Mouse (Mus musculus) heart, embryonic 14.5 days (tissue): ENCODE results near the gene Nacad. TPM values are rescaled to one million over a fixed set of nuclear protein-coding genes. Genes with fewer than 3 reads are reported as not detected.

ENCODE experiments used
- ATAC-seq: fragments of 200-750 bp; cut with Nextera tagmentation; 2 replicates; pipeline ENCODE4 v1.8.0; 2017; ENCODE audit warnings: low read depth, moderate TSS enrichment; ENCODE audit not compliant: insufficient number of reproducible peaks, insufficient read depth, low FRiP score
- H3K27ac ChIP-seq, 2 experiments: fragments of 200-500 bp in 1 of 2; fragments of 300-500 bp in 1 of 2; sonication (generic) in 1 of 2; replicated peaks in 1 of 2; 2 replicates each; pipeline ENCODE4 v1.5.1; 2012 to 2014; ENCODE audit warnings: low read depth in 2 of 2, low read length in 2 of 2, control low read depth in 1 of 2, mild to moderate bottlenecking in 1 of 2, mixed read lengths in 1 of 2; ENCODE audit not compliant: control insufficient read depth in 1 of 2, insufficient read depth in 1 of 2
- H3K27me3 ChIP-seq: fragments of 300-500 bp; sonication (generic); 2 replicates; pipeline ENCODE4 v1.6.1; 2014; ENCODE audit warnings: mild to moderate bottlenecking, low read length, control low read depth; ENCODE audit not compliant: control insufficient read depth, insufficient read depth
- H3K36me3 ChIP-seq: fragments of 300-500 bp; sonication (generic); 2 replicates; pipeline ENCODE4 v1.6.1; 2014; ENCODE audit warnings: mild to moderate bottlenecking, control low read depth, low read length, mixed read lengths; ENCODE audit not compliant: control insufficient read depth, insufficient read depth
- H3K4me1 ChIP-seq, 2 experiments: fragments of 200-500 bp in 1 of 2; fragments of 300-500 bp in 1 of 2; sonication (generic) in 1 of 2; 2 replicates each; pipeline ENCODE4 v1.6.1; 2012 to 2014; ENCODE audit warnings: low read length in 2 of 2, control low read depth in 1 of 2, mixed read lengths in 1 of 2; ENCODE audit not compliant: control insufficient read depth in 2 of 2, insufficient read depth in 2 of 2
- H3K4me2 ChIP-seq: fragments of 300-500 bp; sonication (generic); 2 replicates; pipeline ENCODE4 v1.6.1; 2014; ENCODE audit warnings: mild to moderate bottlenecking, low read length
- H3K4me3 ChIP-seq, 2 experiments: fragments of 200-500 bp in 1 of 2; fragments of 300-500 bp in 1 of 2; sonication (generic) in 1 of 2; 2 replicates each; pipeline ENCODE4 v1.5.1; 2012 to 2014; ENCODE audit warnings: low read length in 2 of 2, mild to moderate bottlenecking in 2 of 2, control low read depth in 1 of 2, low read depth in 1 of 2, moderate library complexity in 1 of 2; ENCODE audit not compliant: control insufficient read depth in 1 of 2, insufficient read depth in 1 of 2
- H3K9ac ChIP-seq: fragments of 300-500 bp; sonication (generic); 2 replicates; pipeline ENCODE4 v1.6.1; 2014; ENCODE audit warnings: mild to moderate bottlenecking, low read length
- H3K9me3 ChIP-seq: fragments of 300-500 bp; sonication (generic); 2 replicates; pipeline ENCODE4 v1.6.1; 2016; ENCODE audit warnings: low read length, control low read depth; ENCODE audit not compliant: control insufficient read depth
- WGBS: fragments of 180-500 bp; shearing (Covaris S2); extraction: QIAGEN DNeasy Blood & Tissue Kit; methylation state at CpG from one replicate; pipeline ENCODE4 v1.1.7; 2014; 5-methylcytosine and 5-hydroxymethylcytosine counted together
- polyA plus RNA-seq: library from polyadenylated mRNA; unstranded; fragments of >200 nt; fragmentation: Nextera tagmentation; extraction: Ambion mirVana; gene quantifications from 2 replicates; pipeline ENCODE4 v1.2.1, GENCODE M21; 2014

The Nacad gene
- polyA plus RNA-seq, 1 experiment from 2014 or later, result 0.86 TPM

DNA sequence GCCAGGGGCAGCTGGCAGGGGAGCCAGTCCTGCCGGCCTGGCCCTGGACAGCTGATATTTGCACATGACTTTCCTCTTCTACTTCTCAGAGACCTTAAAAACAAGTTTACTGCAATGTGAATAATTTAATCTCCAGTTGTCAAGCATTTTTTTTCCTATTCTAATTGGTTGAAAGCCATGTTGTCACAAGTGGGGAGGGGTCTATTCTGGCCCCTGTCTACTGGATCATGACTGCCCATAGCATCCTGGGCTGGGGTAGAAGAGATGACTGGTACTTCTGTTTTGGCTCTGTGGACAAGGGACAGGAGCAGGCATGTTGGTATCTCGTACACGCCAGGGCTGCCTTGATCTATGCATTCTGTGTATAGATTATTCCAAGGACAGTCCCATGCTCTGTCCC lies 9.2 kb downstream of the Nacad start:
- no peak overlapping the region for H3K4me3 ChIP-seq
- H3K9ac ChIP-seq, result no peak overlapping the region
- no peak overlapping the region for H3K4me2 ChIP-seq
- peaks cover 71% of the 10 kb centered on the region for H3K36me3 ChIP-seq
- 85% methylated on average over 3 of the region's 3 CpGs for WGBS
- no peak for ATAC-seq
- no peak overlapping the region for H3K27ac ChIP-seq
- H3K27me3 ChIP-seq, result peaks cover 29% of the 10 kb centered on the region
- H3K4me1 ChIP-seq, result peaks cover 30 to 36% of the 10 kb centered on the region in 2 experiments
- H3K9me3 ChIP-seq, result no peaks in the 10 kb centered on the region

DNA sequence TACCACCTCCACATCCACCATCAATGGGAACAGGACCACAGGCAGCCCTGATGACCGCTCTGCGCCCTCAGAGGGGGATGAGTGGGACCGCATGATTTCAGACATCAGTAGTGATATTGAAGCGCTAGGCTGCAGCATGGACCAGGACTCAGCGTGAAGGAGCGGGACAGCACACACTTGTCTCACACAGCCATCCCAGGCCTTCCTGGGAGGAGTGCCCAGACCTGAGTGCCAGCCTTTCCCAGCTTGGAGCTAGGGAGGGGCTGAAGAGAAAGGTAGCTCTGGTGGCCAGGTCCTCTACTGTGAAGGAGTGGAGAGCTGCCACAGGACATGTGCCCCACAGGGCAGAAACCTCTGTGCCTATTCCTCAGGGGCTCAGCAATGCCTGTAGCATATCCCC lies 9.6 kb downstream of the Nacad start:
- H3K4me1 ChIP-seq, result peaks cover 30 to 36% of the 10 kb centered on the region in 2 experiments
- H3K36me3 ChIP-seq, result peaks cover 75% of the 10 kb centered on the region
- no peaks in the 10 kb centered on the region for H3K9me3 ChIP-seq

DNA sequence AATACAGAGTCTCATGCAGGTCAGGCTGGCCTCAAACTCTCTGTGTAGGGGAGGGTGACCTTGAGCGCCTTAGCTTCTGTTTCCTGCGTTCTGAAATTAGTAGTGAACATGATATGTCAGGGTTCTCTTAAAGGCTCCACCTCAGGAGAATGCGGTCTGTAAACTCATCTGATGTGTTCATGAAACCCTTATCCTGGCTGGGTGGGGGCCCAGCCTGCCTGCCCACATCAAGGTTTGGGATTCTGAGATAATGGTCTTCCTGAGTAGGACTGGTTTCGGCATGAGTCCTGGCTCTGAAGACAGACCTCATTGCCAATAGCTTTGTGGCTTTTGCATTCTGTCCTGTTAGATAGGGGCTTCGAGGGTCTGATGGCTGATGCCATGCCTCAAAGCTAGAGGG lies 10.5 kb downstream of the Nacad start:
- no peaks in the 10 kb centered on the region for H3K9me3 ChIP-seq
- no peak for ATAC-seq
- H3K27me3 ChIP-seq, result peaks cover 16% of the 10 kb centered on the region
- no peak overlapping the region; a peak in 1 of 4 replicates for H3K27ac ChIP-seq
- H3K9ac ChIP-seq, result no peak overlapping the region
- peaks cover 30 to 36% of the 10 kb centered on the region in 2 experiments for H3K4me1 ChIP-seq
- 56% methylated on average over 5 of the region's 5 CpGs for WGBS
- H3K4me3 ChIP-seq, result no peak overlapping the region
- peaks cover 84% of the 10 kb centered on the region for H3K36me3 ChIP-seq
- no peak overlapping the region for H3K4me2 ChIP-seq

More for the DNA sequence above, 9.6 kb downstream of the Nacad start:
- Histone ChIP-seq H3K4me3 (no peak overlapping the region), H3K9ac (no peak overlapping the region), H3K27me3 (peaks cover 25% of the 10 kb centered on the region), H3K27ac (no peak overlapping the region), H3K4me2 (no peak overlapping the region)
- ATAC-seq, result no peak
- WGBS, result 86% methylated on average over 6 of the region's 6 CpGs

DNA sequence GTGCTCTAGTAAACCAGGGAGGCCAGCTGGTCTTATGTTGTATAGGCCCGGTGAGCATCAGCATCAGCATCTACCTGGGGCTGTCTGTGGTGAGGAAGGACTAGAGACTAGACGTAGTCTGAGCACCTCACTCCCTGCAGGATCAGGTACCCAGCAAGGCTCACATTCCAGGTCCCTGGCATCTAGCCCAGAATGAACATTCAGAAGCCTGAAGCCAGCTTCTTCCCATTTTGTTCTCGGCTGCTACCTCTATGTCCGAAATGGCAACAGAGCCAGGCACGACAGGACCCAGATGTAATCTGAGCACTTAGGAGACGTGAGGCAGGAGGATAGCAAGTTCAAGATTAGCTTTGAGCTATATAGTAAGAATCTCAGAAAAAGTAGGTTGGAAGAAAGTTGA lies 11.0 kb downstream of the Nacad start:
- H3K4me2 ChIP-seq, result no peak overlapping the region
- peaks cover 11% of the 10 kb centered on the region; the same call in 1 of the 2 replicates for H3K27me3 ChIP-seq
- WGBS, result 43% methylated on average over 6 of the region's 6 CpGs
- H3K9me3 ChIP-seq, result no peaks in the 10 kb centered on the region
- no peak overlapping the region for H3K4me3 ChIP-seq
- peaks cover 89% of the 10 kb centered on the region for H3K36me3 ChIP-seq
- no peak for ATAC-seq
- peaks cover 30 to 32% of the 10 kb centered on the region in 2 experiments for H3K4me1 ChIP-seq
- H3K9ac ChIP-seq, result no peak overlapping the region; the same call in 1 of the 2 replicates
- H3K27ac ChIP-seq, result no peak overlapping the region; a peak in 2 of 4 replicates

DNA sequence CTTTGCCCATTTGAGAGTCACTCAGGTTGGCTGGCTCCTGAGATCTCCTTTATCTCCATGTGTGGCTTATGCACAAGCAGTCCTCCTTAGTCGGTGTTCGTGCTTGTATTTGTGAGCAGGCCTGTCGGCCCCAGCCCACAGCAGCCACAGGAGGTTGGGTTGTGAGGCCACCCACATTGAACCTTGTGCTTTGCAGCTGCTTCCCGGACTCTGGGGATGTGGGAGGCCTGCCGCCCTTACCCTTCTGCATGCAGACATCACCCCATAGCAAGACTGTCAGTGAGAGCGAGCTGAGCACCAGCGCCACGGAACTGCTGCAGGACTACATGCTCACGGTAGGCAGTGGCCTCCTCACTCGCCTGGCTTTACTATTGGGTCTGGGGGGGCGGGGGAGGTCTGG lies 12.4 kb downstream of the Nacad start:
- Histone ChIP-seq H3K4me1 (peaks cover 18% of the 10 kb centered on the region in 2 experiments), H3K9me3 (no peaks in the 10 kb centered on the region), H3K4me3 (no peak overlapping the region), H3K4me2 (no peak overlapping the region), H3K9ac (no peak overlapping the region), H3K36me3 (peaks cover 98% of the 10 kb centered on the region), H3K27ac (no peak overlapping the region), H3K27me3 (0 out of 2 replicates have a peak, but pooled peaks cover 6% of the 10 kb centered on the region)
- 85% methylated on average over 11 of the region's 11 CpGs for WGBS
- ATAC-seq, result no peak

DNA sequence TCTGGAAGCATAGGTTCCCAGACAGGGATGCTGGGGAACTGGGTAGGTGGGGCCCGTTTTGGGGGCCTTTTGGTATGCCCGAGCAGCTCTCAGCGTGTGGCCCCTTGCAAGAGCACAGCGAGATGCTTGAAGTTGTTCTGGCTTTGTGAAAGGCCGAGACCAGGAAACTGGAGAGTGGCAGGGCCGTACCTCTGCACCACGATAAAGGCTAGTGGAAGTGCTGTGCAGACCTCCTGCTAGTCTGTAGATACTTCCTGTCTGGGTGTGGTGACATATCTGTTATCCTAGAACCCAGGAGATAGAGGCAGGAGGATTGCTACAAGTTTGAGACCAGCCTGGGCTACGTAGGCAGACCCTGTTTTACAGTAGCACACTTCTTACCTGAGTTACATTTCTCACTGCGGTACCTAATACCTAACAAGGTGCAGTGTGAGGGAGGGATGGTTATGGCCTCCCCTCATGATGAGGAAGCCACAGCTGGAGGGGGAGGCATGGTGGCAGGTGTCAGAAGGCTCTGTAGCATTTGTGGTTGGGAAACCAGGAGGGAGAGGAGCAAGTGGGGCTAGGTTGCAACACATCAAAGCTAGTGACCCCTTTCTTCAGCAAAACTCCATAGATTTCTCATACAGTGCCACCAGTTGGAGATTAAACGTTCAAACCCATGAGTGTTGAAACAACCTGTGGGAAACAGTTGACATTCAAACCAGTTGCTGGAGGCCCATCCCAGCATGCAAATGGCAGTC lies 14.7 kb downstream of the Nacad start:
- no peak overlapping the region for H3K27ac ChIP-seq
- H3K4me3 ChIP-seq, result no peak overlapping the region
- H3K4me2 ChIP-seq, result no peak overlapping the region
- no peaks in the 10 kb centered on the region for H3K9me3 ChIP-seq
- ATAC-seq, result no peak
- no peak overlapping the region for H3K9ac ChIP-seq
- H3K4me1 ChIP-seq, result peaks cover 11 to 25% of the 10 kb centered on the region in 2 experiments
- H3K27me3 ChIP-seq, result no peaks in the 10 kb centered on the region
- H3K36me3 ChIP-seq, result peaks cover 88% of the 10 kb centered on the region
- WGBS, result 85% methylated on average over 10 of the region's 10 CpGs

DNA sequence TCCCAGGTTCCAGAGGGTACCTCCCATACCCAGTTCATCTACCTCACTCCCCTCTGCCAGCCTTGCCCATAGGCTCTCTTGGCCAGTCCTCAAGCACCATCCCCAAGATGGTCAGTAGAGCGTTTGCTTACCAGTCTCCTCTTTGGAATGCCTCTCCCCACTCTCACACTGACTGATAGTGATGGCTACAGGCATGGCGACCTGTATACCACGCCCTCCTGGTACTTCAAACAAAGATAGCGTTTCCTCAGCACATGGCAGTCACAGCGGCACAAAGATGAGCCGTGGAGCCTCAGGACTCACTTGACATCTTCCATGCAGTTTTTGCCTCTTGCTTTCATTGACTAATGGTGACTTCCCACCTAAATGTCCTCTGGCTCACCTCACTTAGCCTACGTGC lies 16.0 kb downstream of the Nacad start:
- Histone ChIP-seq H3K36me3 (peaks cover 88% of the 10 kb centered on the region), H3K27me3 (no peaks in the 10 kb centered on the region), H3K4me2 (no peak overlapping the region), H3K9ac (no peak overlapping the region), H3K27ac (no peak overlapping the region), H3K4me3 (no peak overlapping the region), H3K4me1 (peaks cover 3 to 16% of the 10 kb centered on the region in 2 experiments; a peak in 3 of 4 replicates), H3K9me3 (no peaks in the 10 kb centered on the region)
- ATAC-seq, result no peak
- WGBS, result 74% methylated on average over 7 of the region's 7 CpGs
